Mouse (Mus musculus) liver, postnatal 0 days (tissue): Measurements from ENCODE around the gene Nup107.

Source experiments
- CTCF ChIP-seq: sonication (generic); IDR thresholded peaks from 2 replicates; pipeline ENCODE4 v1.5.1; 2016; ENCODE audit warnings: antibody characterized with exemption, low read depth
- EP300 ChIP-seq: IDR thresholded peaks from 2 replicates; pipeline ENCODE4 v1.6.1; 2016; ENCODE audit warnings: antibody characterized with exemption, low read depth, mild to moderate bottlenecking

GRCm38 (mm10) chr10:117724804-117725361 is 67.6 kb downstream of the Nup107 start:
- TF ChIP-seq CTCF (no peak), EP300 (no peak)
